Mouse (Mus musculus): Measurements from ENCODE around the gene Trpc4ap. TPM values are rescaled to one million over a fixed set of nuclear protein-coding genes. Genes with fewer than 3 reads are reported as not detected.
"Not testable (repeated sequence)": the region's sequence is repeated elsewhere in the genome, so short reads cannot be mapped to it uniquely, and the experiment has no call there.

Gene Trpc4ap
- polyA plus RNA-seq, 1 experiment from 2014 or later: 153 TPM

DNA sequence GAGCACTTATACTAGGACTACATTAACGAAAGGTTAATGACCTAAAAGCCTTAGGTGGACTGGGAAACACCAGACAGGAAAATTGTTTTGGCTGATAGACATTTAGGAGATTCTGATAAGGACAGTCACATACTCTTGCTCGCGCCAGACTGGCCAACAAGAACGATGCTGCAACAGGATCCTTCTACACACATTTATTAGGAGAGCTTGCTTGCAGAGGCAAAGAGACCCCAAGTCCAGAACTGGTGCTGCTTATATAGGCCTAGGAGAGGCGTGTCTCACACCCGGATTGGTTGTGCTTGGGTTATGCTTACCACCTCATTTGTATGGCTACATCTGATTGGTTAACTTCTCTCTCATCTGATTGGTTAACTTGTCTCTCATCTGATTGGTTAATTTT, 6.3 kb upstream of the Trpc4ap start:
- WGBS: 93% methylated on average over 6 of the region's 6 CpGs
- H3K9ac ChIP-seq (ENCODE audit: low read length); H3K27me3 ChIP-seq (replicated peaks; ENCODE audit: control insufficient read depth, insufficient read depth, low read length); ATAC-seq; H3K9me3 ChIP-seq (replicated peaks; ENCODE audit: control insufficient read depth, low read length); H3K27ac ChIP-seq (ENCODE audit: low read depth, low read length); H3K4me1 ChIP-seq (ENCODE audit: control insufficient read depth, insufficient read depth, low read length); DNase-seq (ENCODE audit: low spot score); H3K4me3 ChIP-seq (ENCODE audit: low read depth, low read length); H3K4me2 ChIP-seq (ENCODE audit: low read length): not testable (repeated sequence)
- H3K36me3 ChIP-seq (ENCODE audit: control insufficient read depth, insufficient read depth, low read length): peaks cover 19% of the 10 kb centered on the region; the same call in 1 of the 2 replicates

DNA sequence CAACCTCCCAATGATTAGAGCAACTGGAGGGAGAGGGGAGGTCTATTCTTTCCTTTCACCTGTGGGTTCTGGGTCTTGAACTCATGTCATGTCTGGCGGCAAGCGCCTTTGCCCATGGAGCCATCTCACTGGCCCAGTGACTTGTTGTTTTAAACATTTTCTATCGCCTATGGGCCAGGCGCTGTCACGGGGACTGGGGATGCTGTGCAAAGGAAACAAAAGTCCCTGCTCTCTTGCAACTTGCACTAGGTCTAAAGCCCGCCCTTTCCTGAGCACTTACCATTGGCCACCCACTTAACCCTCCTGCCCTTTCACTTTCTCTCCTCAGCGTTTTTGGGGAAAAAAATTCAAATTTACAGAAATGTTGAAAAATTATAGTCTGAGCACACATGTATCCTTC, 4.7 kb upstream of the Trpc4ap start:
- Histone ChIP-seq H3K36me3 (ENCODE audit: control insufficient read depth, insufficient read depth, low read length) (0 out of 2 replicates have a peak, but pooled peaks cover 9% of the 10 kb centered on the region), H3K4me2 (ENCODE audit: low read length) (no peak overlapping the region), H3K9ac (ENCODE audit: low read length) (no peak overlapping the region), H3K4me3 (ENCODE audit: low read depth, low read length) (no peak overlapping the region), H3K4me1 (ENCODE audit: control insufficient read depth, insufficient read depth, low read length) (no peaks in the 10 kb centered on the region), H3K27me3 (replicated peaks; ENCODE audit: control insufficient read depth, insufficient read depth, low read length) (no peaks in the 10 kb centered on the region), H3K27ac (ENCODE audit: low read depth, low read length) (no peak overlapping the region), H3K9me3 (replicated peaks; ENCODE audit: control insufficient read depth, low read length) (no peaks in the 10 kb centered on the region)
- 79% methylated on average over 7 of the region's 7 CpGs for WGBS
- ATAC-seq (no peak), DNase-seq (ENCODE audit: low spot score) (no peak)

DNA sequence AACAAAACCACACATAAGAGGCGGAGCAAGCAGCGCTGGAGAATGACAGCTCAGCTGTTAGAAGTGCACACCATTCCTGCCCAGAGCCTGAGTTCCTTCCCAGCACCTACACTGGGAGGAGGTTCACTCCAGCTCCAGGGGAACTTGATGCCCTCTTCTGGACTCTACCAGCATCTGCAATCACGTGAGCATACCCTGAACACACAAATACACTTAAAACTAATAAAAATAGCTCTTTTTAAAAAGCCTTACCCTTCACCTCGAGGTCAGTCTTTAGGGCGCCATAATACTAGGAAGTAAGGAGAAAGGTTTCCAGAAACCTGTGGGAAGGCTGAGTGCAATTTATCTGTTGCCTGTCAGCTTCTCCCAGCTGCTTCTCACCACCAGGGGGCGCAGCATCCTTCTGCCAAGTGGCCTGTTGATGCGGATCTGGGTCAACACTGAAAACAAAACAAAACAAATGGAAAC, 3.9 kb upstream of the Trpc4ap start:
- Histone ChIP-seq H3K27me3 (replicated peaks; ENCODE audit: control insufficient read depth, insufficient read depth, low read length) (no peaks in the 10 kb centered on the region), H3K4me3 (ENCODE audit: low read depth, low read length) (no peak overlapping the region), H3K4me1 (ENCODE audit: control insufficient read depth, insufficient read depth, low read length) (peaks cover 2% of the 10 kb centered on the region), H3K9ac (ENCODE audit: low read length) (no peak overlapping the region), H3K36me3 (ENCODE audit: control insufficient read depth, insufficient read depth, low read length) (0 out of 2 replicates have a peak, but pooled peaks cover 3% of the 10 kb centered on the region), H3K9me3 (replicated peaks; ENCODE audit: control insufficient read depth, low read length) (no peaks in the 10 kb centered on the region), H3K27ac (ENCODE audit: low read depth, low read length) (no peak overlapping the region), H3K4me2 (ENCODE audit: low read length) (no peak overlapping the region)
- peak; percentile 76 for DNase-seq (ENCODE audit: low spot score)
- WGBS: 9% methylated on average over 7 of the region's 7 CpGs
- no peak for ATAC-seq

- Histone ChIP-seq H3K9me3 (replicated peaks; ENCODE audit: control insufficient read depth, low read length) (no peaks in the 10 kb centered on the region), H3K27ac (ENCODE audit: low read depth, low read length) (no peak overlapping the region), H3K4me2 (ENCODE audit: low read length) (no peak overlapping the region), H3K4me3 (ENCODE audit: low read depth, low read length) (no peak overlapping the region), H3K9ac (ENCODE audit: low read length) (no peak overlapping the region), H3K4me1 (ENCODE audit: control insufficient read depth, insufficient read depth, low read length) (peaks cover 10% of the 10 kb centered on the region), H3K36me3 (ENCODE audit: control insufficient read depth, insufficient read depth, low read length) (no peaks in the 10 kb centered on the region), H3K27me3 (replicated peaks; ENCODE audit: control insufficient read depth, insufficient read depth, low read length) (no peaks in the 10 kb centered on the region)
- ATAC-seq: no peak
- 75% methylated on average over 3 of the region's 3 CpGs for WGBS
- no peak for DNase-seq (ENCODE audit: low spot score)
Observed at GRCm38 (mm10) chr2:155695316-155695715, 3.1 kb upstream of the Trpc4ap start.

- ATAC-seq (no peak), DNase-seq (ENCODE audit: low spot score) (no peak)
- Histone ChIP-seq H3K4me1 (ENCODE audit: control insufficient read depth, insufficient read depth, low read length) (peaks cover 13% of the 10 kb centered on the region), H3K4me3 (ENCODE audit: low read depth, low read length) (no peak overlapping the region), H3K9ac (ENCODE audit: low read length) (no peak overlapping the region), H3K27ac (ENCODE audit: low read depth, low read length) (no peak overlapping the region), H3K4me2 (ENCODE audit: low read length) (no peak overlapping the region), H3K27me3 (replicated peaks; ENCODE audit: control insufficient read depth, insufficient read depth, low read length) (no peaks in the 10 kb centered on the region), H3K9me3 (replicated peaks; ENCODE audit: control insufficient read depth, low read length) (no peaks in the 10 kb centered on the region), H3K36me3 (ENCODE audit: control insufficient read depth, insufficient read depth, low read length) (no peaks in the 10 kb centered on the region)
- 83% methylated on average over 2 of the region's 2 CpGs for WGBS
Observed at GRCm38 (mm10) chr2:155694564-155694963, 2.4 kb upstream of the Trpc4ap start.

DNA sequence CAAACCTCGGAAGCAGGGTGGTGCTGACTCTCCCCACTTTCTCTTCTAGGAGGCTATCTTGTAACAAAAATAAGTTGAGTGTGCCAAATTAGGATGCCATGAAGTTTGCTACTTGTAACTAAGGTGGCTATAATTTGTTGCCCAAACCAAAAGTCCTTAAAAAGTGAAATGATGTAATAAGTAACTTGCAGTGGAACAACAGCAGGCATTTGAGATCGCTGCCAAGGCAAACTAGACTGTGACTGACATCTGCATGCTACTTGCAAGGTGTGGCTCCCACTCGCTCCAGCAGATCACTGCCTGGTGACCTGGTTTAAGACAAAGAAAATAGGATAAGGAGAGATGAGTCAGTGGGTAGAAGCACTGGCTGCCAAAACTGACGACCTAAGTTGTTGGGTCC, 952 bp upstream of the Trpc4ap start:
- Histone ChIP-seq H3K9ac (ENCODE audit: low read length) (no peak overlapping the region), H3K4me1 (ENCODE audit: control insufficient read depth, insufficient read depth, low read length) (peaks cover 13% of the 10 kb centered on the region), H3K27ac (ENCODE audit: low read depth, low read length) (no peak overlapping the region), H3K9me3 (replicated peaks; ENCODE audit: control insufficient read depth, low read length) (no peaks in the 10 kb centered on the region), H3K4me3 (ENCODE audit: low read depth, low read length) (no peak overlapping the region), H3K4me2 (ENCODE audit: low read length) (no peak overlapping the region), H3K36me3 (ENCODE audit: control insufficient read depth, insufficient read depth, low read length) (no peaks in the 10 kb centered on the region), H3K27me3 (replicated peaks; ENCODE audit: control insufficient read depth, insufficient read depth, low read length) (no peaks in the 10 kb centered on the region)
- DNase-seq (ENCODE audit: low spot score) (no peak), ATAC-seq (no peak)
- WGBS: 83% methylated on average over 4 of the region's 4 CpGs

- ATAC-seq: no peak
- 4% methylated on average over 8 of the region's 8 CpGs for WGBS
Observed at GRCm38 (mm10) chr2:155691336-155691722, 855 bp downstream of the Trpc4ap start.

GRCm38 (mm10) chr2:155689211-155689610, 3.0 kb downstream of the Trpc4ap start:
- ATAC-seq (no peak), DNase-seq (ENCODE audit: low spot score) (no peak)
- peaks cover 14% of the 10 kb centered on the region for H3K36me3 ChIP-seq (ENCODE audit: control insufficient read depth, insufficient read depth, low read length)
- H3K27me3 ChIP-seq (replicated peaks; ENCODE audit: control insufficient read depth, insufficient read depth, low read length): no peaks in the 10 kb centered on the region
- no peaks in the 10 kb centered on the region for H3K9me3 ChIP-seq (replicated peaks; ENCODE audit: control insufficient read depth, low read length)
- no peak overlapping the region for H3K9ac ChIP-seq (ENCODE audit: low read length)
- H3K4me1 ChIP-seq (ENCODE audit: control insufficient read depth, insufficient read depth, low read length): peaks cover 13% of the 10 kb centered on the region
- no peak overlapping the region for H3K4me2 ChIP-seq (ENCODE audit: low read length)
- H3K4me3 ChIP-seq (ENCODE audit: low read depth, low read length): no peak overlapping the region
- no peak overlapping the region for H3K27ac ChIP-seq (ENCODE audit: low read depth, low read length)
- 86% methylated on average over 4 of the region's 4 CpGs for WGBS

More at GRCm38 (mm10) chr2:155691336-155691722, 855 bp downstream of the Trpc4ap start:
- peak; percentile 34 for DNase-seq (ENCODE audit: low spot score)
- Histone ChIP-seq H3K27me3 (replicated peaks; ENCODE audit: control insufficient read depth, insufficient read depth, low read length) (no peaks in the 10 kb centered on the region), H3K4me3 (ENCODE audit: low read depth, low read length) (peak overlapping the region; percentile 97), H3K4me2 (ENCODE audit: low read length) (peak overlapping the region; percentile 84), H3K36me3 (ENCODE audit: control insufficient read depth, insufficient read depth, low read length) (peaks cover 8% of the 10 kb centered on the region; the same call in 1 of the 2 replicates), H3K27ac (ENCODE audit: low read depth, low read length) (peak overlapping the region; percentile 86), H3K9ac (ENCODE audit: low read length) (peak overlapping the region; percentile 93), H3K4me1 (ENCODE audit: control insufficient read depth, insufficient read depth, low read length) (peaks cover 13% of the 10 kb centered on the region), H3K9me3 (replicated peaks; ENCODE audit: control insufficient read depth, low read length) (no peaks in the 10 kb centered on the region)

DNA sequence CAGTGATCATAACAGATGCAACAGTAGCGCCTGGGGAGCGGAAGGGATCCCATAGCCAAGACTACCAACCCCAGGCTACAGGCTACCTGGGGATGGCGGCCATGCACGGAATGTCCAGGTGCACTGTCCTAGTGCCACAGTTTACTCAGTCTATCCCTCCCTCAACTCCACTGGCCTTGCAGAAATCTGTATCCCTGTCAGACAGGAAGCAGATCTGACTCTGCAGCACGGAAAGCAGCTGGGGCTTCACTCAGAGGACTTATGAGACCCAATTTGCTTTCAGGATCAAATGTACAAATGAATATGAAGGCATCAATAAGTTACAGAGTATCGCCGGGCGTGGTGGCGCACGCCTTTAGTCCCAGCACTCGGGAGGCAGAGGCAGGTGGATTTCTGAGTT, 4.4 kb downstream of the Trpc4ap start:
- DNase-seq (ENCODE audit: low spot score) (no peak), ATAC-seq (no peak)
- Histone ChIP-seq H3K27me3 (replicated peaks; ENCODE audit: control insufficient read depth, insufficient read depth, low read length) (no peaks in the 10 kb centered on the region), H3K4me2 (ENCODE audit: low read length) (no peak overlapping the region), H3K4me3 (ENCODE audit: low read depth, low read length) (no peak overlapping the region), H3K36me3 (ENCODE audit: control insufficient read depth, insufficient read depth, low read length) (peaks cover 14% of the 10 kb centered on the region), H3K9me3 (replicated peaks; ENCODE audit: control insufficient read depth, low read length) (no peaks in the 10 kb centered on the region), H3K4me1 (ENCODE audit: control insufficient read depth, insufficient read depth, low read length) (peaks cover 13% of the 10 kb centered on the region), H3K27ac (ENCODE audit: low read depth, low read length) (no peak overlapping the region), H3K9ac (ENCODE audit: low read length) (no peak overlapping the region)
- 95% methylated on average over 11 of the region's 11 CpGs for WGBS
